Mouse (Mus musculus): ENCODE results near the gene Apc2. TPM values are rescaled to one million over a fixed set of nuclear protein-coding genes. Genes with fewer than 3 reads are reported as not detected.
"Not testable (repeated sequence)": the region's sequence is repeated elsewhere in the genome, so short reads cannot be mapped to it uniquely, and the experiment has no call there.

Gene Apc2
- total RNA-seq, 1 experiment from 2014 or later = 0.30 TPM

DNA sequence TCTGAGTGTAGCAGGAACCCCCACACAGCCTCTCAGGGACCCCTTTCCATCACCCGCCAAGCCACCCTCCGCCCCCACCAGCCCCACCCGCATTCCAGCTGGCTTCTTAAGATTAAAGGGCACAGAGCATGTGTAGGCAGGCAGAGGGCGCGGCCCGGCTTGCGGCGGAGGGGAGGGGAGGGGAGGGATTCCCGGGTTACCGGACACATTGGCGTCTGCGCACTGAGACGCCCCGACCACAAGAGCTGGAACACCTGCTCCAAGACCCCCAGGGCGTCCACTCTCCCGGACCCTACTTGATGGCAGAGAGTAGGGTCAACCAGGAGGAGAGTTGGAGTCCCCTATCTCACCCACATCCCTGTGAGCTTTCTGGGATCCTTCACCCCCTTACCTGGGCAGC is 49.3 kb downstream of the Apc2 start:
- no peak for ATAC-seq (replicated peaks in 1 of 2; ENCODE audit: insufficient read depth in 1 of 2, low FRiP score in 2 of 2, low TSS enrichment in 1 of 2, low read depth in 1 of 2, poor library complexity in 2 of 2, severe bottlenecking in 2 of 2)

DNA sequence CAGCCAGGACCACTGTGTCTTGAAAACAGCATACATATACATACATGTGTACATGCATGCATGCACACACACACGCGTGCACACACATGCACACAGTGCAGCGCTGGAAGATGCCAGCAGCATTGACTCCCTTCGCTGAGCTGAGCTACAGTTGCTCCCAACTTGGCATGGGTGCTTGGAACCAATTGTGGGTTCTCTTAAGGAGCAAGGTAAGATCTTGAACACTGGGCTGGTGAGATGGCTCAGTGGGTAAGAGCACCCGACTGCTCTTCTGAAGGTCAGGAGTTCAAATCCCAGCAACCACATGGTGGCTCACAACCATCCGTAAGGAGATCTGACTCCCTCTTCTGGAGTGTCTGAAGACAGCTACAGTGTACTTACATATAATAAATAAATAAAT is 50.2 kb downstream of the Apc2 start:
- ATAC-seq (replicated peaks in 1 of 2; ENCODE audit: insufficient read depth in 1 of 2, low FRiP score in 2 of 2, low TSS enrichment in 1 of 2, low read depth in 1 of 2, poor library complexity in 2 of 2, severe bottlenecking in 2 of 2) = not testable (repeated sequence)

DNA sequence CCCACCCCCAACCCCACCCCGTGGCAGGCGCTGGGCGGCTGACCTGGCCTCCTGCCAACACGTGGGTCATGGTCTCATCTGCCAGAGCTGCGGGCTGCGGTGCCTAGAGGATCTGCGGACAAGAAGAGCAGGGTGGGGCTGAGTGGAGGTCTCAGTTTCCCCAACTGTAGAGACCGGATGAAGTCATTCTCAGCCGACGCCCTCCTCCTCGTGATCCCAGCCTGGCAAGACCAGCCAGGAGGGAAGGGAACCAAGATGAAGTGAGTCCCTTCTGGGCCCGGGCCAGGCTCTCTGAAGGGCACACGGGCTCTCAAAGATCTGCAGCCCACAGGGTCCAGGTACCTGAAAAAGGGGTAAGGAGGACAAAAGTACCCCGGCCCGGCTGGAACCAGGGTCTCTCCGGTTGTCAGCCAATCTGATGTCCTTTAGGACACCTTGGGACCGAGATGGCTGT is 51.8 kb downstream of the Apc2 start:
- ATAC-seq (replicated peaks in 1 of 2; ENCODE audit: insufficient read depth in 1 of 2, low FRiP score in 2 of 2, low TSS enrichment in 1 of 2, low read depth in 1 of 2, poor library complexity in 2 of 2, severe bottlenecking in 2 of 2) = no peak

DNA sequence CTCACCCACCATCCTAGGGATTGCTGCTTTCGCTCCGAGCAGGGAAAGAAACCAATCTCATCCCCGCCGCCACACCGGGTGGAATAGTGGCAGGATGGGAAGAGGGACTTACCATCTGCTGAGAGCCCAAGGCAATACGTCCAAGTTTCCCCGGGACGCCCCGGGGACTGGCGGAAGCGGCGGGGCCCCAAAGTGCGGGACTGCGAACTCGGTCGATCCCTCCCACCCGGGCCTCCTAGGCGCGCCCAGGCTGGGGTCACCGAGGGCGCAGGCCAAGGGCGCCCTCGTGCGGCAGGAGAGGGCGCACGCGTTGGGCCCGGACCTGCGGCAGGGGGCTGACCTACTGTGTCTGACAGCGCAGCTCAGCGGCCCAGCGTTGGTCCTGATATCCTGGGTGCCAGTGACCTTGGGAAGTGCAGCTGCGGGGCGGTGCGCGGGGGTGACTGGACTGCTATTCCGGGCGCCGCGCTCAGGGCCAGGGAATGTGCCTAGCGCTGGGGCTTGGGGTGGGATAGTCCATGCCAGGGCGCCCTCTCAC is 52.5 kb downstream of the Apc2 start, which contains the start of gene Adamtsl5:
Gene Adamtsl5, minus strand, starts transcription at position 169 of the 538 bp plus-strand sequence.
- ATAC-seq (replicated peaks in 1 of 2; ENCODE audit: insufficient read depth in 1 of 2, low FRiP score in 2 of 2, low TSS enrichment in 1 of 2, low read depth in 1 of 2, poor library complexity in 2 of 2, severe bottlenecking in 2 of 2) = peak in 1 of 2 experiments; percentile 43; a peak in 2 of 4 replicates

DNA sequence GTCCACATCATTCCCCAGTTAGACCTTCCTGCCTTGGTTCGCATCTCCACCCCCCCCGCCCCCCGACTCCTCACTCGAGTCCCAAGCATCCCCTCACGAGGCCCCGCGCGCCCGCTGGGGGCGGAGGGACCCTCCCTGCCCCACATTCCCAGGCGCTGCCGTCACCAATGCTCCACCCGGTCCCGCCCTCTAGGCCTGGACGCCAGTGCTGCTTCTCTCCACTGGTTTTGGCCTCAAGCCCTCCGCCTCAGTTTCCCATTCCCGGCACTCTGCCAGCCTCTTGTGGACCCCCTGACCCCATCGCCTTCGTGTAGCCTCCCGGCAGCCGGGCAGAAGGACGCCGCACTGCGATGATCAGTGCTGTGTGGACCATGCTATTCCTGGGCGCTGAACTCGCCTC is 53.2 kb downstream of the Apc2 start:
- no peak for ATAC-seq (replicated peaks in 1 of 2; ENCODE audit: insufficient read depth in 1 of 2, low FRiP score in 2 of 2, low TSS enrichment in 1 of 2, low read depth in 1 of 2, poor library complexity in 2 of 2, severe bottlenecking in 2 of 2)

DNA sequence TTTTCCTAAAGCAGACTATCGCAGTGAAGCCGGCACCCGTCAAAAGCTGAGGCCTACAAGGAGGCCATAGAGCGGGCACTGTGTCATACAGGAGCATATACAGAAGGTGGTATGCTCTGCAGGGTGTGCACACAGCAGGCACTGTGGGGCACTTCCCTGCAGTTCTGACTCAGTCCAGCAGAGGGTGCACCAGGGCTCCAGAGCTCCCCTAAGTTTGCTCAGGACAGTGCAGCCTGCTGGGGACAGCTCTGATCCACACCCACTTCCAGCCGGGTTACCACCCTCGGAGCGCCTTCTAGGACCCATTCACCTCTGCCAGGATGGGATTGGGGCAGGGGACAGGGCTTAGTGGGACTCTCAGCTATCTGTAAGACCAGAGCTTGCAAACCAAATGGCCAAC is 54.5 kb downstream of the Apc2 start:
- peak; percentile 85 to 87 for ATAC-seq (replicated peaks in 1 of 2; ENCODE audit: insufficient read depth in 1 of 2, low FRiP score in 2 of 2, low TSS enrichment in 1 of 2, low read depth in 1 of 2, poor library complexity in 2 of 2, severe bottlenecking in 2 of 2)

- no peak for ATAC-seq (replicated peaks in 1 of 2; ENCODE audit: insufficient read depth in 1 of 2, low FRiP score in 2 of 2, low TSS enrichment in 1 of 2, low read depth in 1 of 2, poor library complexity in 2 of 2, severe bottlenecking in 2 of 2)
Observed at GRCm38 (mm10) chr10:80351896-80352295, 56.1 kb downstream of the Apc2 start.

DNA sequence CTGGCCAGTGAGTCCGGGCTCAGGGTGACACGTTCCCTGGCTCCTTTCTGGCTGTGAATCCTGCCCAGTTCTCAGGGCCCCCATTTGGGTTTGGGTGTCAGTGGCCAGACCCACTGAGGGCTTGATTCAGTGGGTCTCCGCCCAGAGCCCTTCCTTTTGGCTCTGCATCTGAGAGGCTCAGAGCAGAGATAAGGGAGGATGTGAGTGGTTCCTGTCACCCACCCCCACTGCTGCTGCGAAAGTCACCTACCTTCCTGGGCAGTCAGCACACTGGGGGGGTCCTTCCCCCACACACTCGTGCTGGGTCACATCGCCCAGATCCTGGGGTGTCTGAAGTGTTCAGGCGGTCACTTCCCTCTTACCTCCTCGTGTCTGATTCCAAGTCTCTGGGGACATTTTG is 57.0 kb downstream of the Apc2 start:
- no peak for ATAC-seq (replicated peaks in 1 of 2; ENCODE audit: insufficient read depth in 1 of 2, low FRiP score in 2 of 2, low TSS enrichment in 1 of 2, low read depth in 1 of 2, poor library complexity in 2 of 2, severe bottlenecking in 2 of 2)

DNA sequence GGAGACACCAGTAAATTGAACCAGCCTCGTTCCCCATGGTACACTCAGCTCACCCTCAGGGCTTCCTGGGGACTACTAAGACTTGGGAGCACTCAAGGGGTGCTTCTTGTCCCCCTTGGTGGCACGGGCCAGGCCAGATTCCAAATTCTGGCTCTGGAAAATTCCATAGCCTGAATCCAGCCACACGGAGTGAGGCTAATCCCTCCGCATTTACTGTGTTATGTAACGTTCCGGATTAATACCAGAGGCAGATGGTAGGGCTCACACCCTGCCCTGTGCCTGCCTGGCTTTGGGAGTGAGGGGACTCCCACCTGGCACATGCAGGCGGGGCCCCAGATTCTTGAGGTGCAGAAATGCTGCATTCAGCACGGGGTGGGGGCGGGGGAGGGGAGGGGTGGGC is 59.7 kb downstream of the Apc2 start:
- no peak for ATAC-seq (replicated peaks in 1 of 2; ENCODE audit: insufficient read depth in 1 of 2, low FRiP score in 2 of 2, low TSS enrichment in 1 of 2, low read depth in 1 of 2, poor library complexity in 2 of 2, severe bottlenecking in 2 of 2)

- no peak for ATAC-seq (replicated peaks in 1 of 2; ENCODE audit: insufficient read depth in 1 of 2, low FRiP score in 2 of 2, low TSS enrichment in 1 of 2, low read depth in 1 of 2, poor library complexity in 2 of 2, severe bottlenecking in 2 of 2)
Observed at GRCm38 (mm10) chr10:80356001-80356682, 60.4 kb downstream of the Apc2 start, which contains the start of gene Plk5. Gene Plk5, plus strand, starts transcription at chr10:80356459.

GRCm38 (mm10) chr10:80356737-80357136 is 61.0 kb downstream of the Apc2 start:
- ATAC-seq (replicated peaks in 1 of 2; ENCODE audit: insufficient read depth in 1 of 2, low FRiP score in 2 of 2, low TSS enrichment in 1 of 2, low read depth in 1 of 2, poor library complexity in 2 of 2, severe bottlenecking in 2 of 2) = no peak

GRCm38 (mm10) chr10:80357336-80357735 is 61.6 kb downstream of the Apc2 start:
- ATAC-seq (replicated peaks in 1 of 2; ENCODE audit: insufficient read depth in 1 of 2, low FRiP score in 2 of 2, low TSS enrichment in 1 of 2, low read depth in 1 of 2, poor library complexity in 2 of 2, severe bottlenecking in 2 of 2) = no peak

DNA sequence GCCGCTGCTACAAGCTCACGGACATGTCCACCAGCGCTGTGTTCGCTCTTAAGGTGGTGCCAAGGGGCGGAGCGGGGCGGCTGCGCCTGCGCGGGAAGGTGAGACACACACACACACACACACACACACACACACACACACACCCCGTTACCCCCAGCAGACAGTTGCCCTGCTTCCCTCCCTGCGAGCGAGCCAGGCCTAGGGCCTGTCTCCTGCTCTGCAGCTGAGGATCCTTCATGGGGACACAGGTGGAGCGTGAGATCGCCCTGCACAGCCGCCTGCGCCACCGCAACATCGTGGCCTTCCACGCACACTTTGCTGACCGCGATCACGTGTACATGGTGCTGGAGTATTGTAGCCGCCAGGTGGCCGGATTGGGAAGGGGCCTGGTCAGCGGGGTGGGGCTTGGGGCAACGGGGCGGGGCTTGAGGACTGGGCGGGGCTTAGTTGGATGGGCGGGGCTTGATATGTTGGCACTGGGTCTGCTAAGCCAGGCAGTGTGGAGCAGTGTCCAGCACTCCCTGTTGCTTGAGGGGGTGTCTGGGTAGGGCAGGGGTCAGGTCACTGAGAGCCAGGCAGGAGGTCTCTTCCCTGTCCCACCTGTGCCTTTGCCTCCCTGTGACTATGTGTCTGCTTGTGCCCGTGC is 62.3 kb downstream of the Apc2 start:
- peak in 1 of 2 experiments; percentile 29; a peak in 1 of 4 replicates for ATAC-seq (replicated peaks in 1 of 2; ENCODE audit: insufficient read depth in 1 of 2, low FRiP score in 2 of 2, low TSS enrichment in 1 of 2, low read depth in 1 of 2, poor library complexity in 2 of 2, severe bottlenecking in 2 of 2)

- ATAC-seq (replicated peaks in 1 of 2; ENCODE audit: insufficient read depth in 1 of 2, low FRiP score in 2 of 2, low TSS enrichment in 1 of 2, low read depth in 1 of 2, poor library complexity in 2 of 2, severe bottlenecking in 2 of 2) = no peak
Observed at GRCm38 (mm10) chr10:80363734-80364133, 68.0 kb downstream of the Apc2 start.

- no peak for ATAC-seq (replicated peaks in 1 of 2; ENCODE audit: insufficient read depth in 1 of 2, low FRiP score in 2 of 2, low TSS enrichment in 1 of 2, low read depth in 1 of 2, poor library complexity in 2 of 2, severe bottlenecking in 2 of 2)
Observed at GRCm38 (mm10) chr10:80365736-80366135, 70.0 kb downstream of the Apc2 start.
